Mouse (Mus musculus): ENCODE results near the gene Pdpr.
"Not testable (repeated sequence)": the region's sequence is repeated elsewhere in the genome, so short reads cannot be mapped to it uniquely, and the experiment has no call there.

- not testable (repeated sequence) for TF ChIP-seq CTCF (conservative IDR thresholded peaks at IDR 0.05 in 1 of 2, IDR thresholded peaks at IDR 0.05 in 1 of 2; ENCODE audit: low read depth in 2 of 2, low read length in 2 of 2); BHLHE40 (IDR thresholded peaks at IDR 0.05; ENCODE audit: low read depth, low read length); POLR2A (IDR thresholded peaks at IDR 0.05; ENCODE audit: low read depth, low read length); EP300 (IDR thresholded peaks at IDR 0.05; ENCODE audit: low read length); TCF12 (IDR thresholded peaks at IDR 0.05; ENCODE audit: low read depth, low read length); NELFE (IDR thresholded peaks at IDR 0.05; ENCODE audit: low read depth, low read length); HCFC1 (IDR thresholded peaks at IDR 0.05; ENCODE audit: low read depth, low read length); ZKSCAN1 (IDR thresholded peaks at IDR 0.05; ENCODE audit: borderline replicate concordance, low read depth, low read length); MAX (IDR thresholded peaks at IDR 0.05; ENCODE audit: low read length); SIN3A (IDR thresholded peaks at IDR 0.05; ENCODE audit: low read length); SMC3 (IDR thresholded peaks at IDR 0.05; ENCODE audit: low read depth, low read length); ZC3H11A (IDR thresholded peaks at IDR 0.05; ENCODE audit: low read depth, low read length)
These were observed 25.8 kb upstream of the Pdpr start for GRCm38 (mm10) chr8:111068660-111069059.
